ENCODE assay signal across 34 mouse cellular contexts in the genomic region with DNA sequence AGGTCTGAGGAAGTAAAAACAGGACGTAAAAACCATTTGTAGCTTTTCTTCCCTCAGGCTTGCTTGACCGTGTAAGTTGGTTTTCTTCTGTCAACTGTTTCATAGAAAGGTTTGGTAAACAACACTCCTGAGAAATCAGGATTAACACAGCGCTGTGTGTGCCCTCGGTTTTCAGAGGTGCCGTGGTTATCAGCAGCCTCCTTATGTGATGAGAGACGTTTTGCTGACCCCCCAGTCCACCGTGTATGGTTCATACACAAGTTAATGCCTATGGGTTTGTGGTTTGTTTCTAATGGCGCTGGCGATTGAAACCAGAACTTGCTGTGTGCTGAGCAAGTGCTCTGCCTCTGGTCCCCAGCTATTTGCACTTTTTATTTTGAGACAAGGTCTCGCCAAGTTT. TPM values are rescaled to one million over a fixed set of nuclear protein-coding genes. Genes with fewer than 3 reads are reported as not detected.
DNase-seq lines count a peak whose midpoint lies in the region; ATAC-seq and TF ChIP-seq lines count a peak whose summit lies in the region.
"Had no signal": no experiment of that assay in that cellular context is flagged by ENCODE, and none has a peak within 500 bp of the region (broad histone marks: within the 10 kb centered on the region; RNA-seq: fewer than 3 reads in every experiment).

No protein-coding gene starts in this region.

- H3K36me3 ChIP-seq in heart, embryonic 11.5 days (ENCODE audit: control insufficient read depth, insufficient read depth, low read length), result no peaks in the 10 kb centered on the region
- no peaks in the 10 kb centered on the region for H3K36me3 ChIP-seq in liver, embryonic 11.5 days (ENCODE audit: control insufficient read depth, insufficient read depth, low read length)
- H3K36me3 ChIP-seq in liver, embryonic 14.5 days (replicated peaks; ENCODE audit: control insufficient read depth, insufficient read depth, low read depth), result no peaks in the 10 kb centered on the region
- H3K36me3 ChIP-seq: embryonic facial prominence, embryonic 10.5 days; embryonic facial prominence, embryonic 13.5 days; forebrain, embryonic 10.5 days; heart, embryonic 13.5 days had no signal

- no peak overlapping the region for H3K4me3 ChIP-seq in heart, embryonic 11.5 days (ENCODE audit: low read depth, low read length)
- H3K4me3 ChIP-seq in liver, embryonic 11.5 days (ENCODE audit: low read depth, low read length), result no peak overlapping the region
- no peak overlapping the region for H3K4me3 ChIP-seq in liver, embryonic 14.5 days (ENCODE audit: insufficient read depth in 1 of 2, low read depth in 2 of 2, low read length in 2 of 2)
- H3K4me3 ChIP-seq: embryonic facial prominence, embryonic 10.5 days; embryonic facial prominence, embryonic 13.5 days; forebrain, embryonic 10.5 days; forebrain, embryonic 13.5 days; gastrocnemius, adult 2 months; heart, embryonic 13.5 days had no signal

- WGBS in heart, embryonic 11.5 days (ENCODE audit: insufficient replicate concordance), result 46% methylated on average over 10 of the region's 10 CpGs
- WGBS in liver, embryonic 11.5 days, result 46% methylated on average over 10 of the region's 10 CpGs
- 18% methylated on average over 10 of the region's 10 CpGs for WGBS in liver, embryonic 14.5 days (ENCODE audit: insufficient replicate concordance)

- no peak for TF ChIP-seq CTCF in liver, embryonic 14.5 days (IDR thresholded peaks at IDR 0.05; ENCODE audit: low read depth)

- no peak overlapping the region for H3K9ac ChIP-seq in heart, embryonic 11.5 days (ENCODE audit: low read depth, low read length)
- H3K9ac ChIP-seq in liver, embryonic 11.5 days (ENCODE audit: low read depth, low read length), result no peak overlapping the region
- peak overlapping the region; percentile 27; the same call in 1 of the 2 replicates for H3K9ac ChIP-seq in liver, embryonic 14.5 days (replicated peaks)
- H3K9ac ChIP-seq: embryonic facial prominence, embryonic 13.5 days; forebrain, embryonic 13.5 days; heart, embryonic 13.5 days; hindbrain, embryonic 14.5 days had no signal

- no peak overlapping the region for H3K27ac ChIP-seq in heart, embryonic 11.5 days (ENCODE audit: low read depth, low read length)
- H3K27ac ChIP-seq in liver, embryonic 11.5 days (ENCODE audit: low read depth, low read length), result no peak overlapping the region
- H3K27ac ChIP-seq in liver, embryonic 14.5 days, result no peak overlapping the region
- H3K27ac ChIP-seq: embryonic facial prominence, embryonic 10.5 days; embryonic facial prominence, embryonic 13.5 days; forebrain, embryonic 10.5 days; forebrain, embryonic 13.5 days; gastrocnemius, adult 2 months; heart, embryonic 13.5 days; hindbrain, embryonic 14.5 days; hindbrain, postnatal 0 days had no signal

- H3K27me3 ChIP-seq in heart, embryonic 11.5 days (ENCODE audit: control insufficient read depth, insufficient read depth, low read length), result peaks cover 6% of the 10 kb centered on the region; the same call in 1 of the 2 replicates
- no peaks in the 10 kb centered on the region for H3K27me3 ChIP-seq in liver, embryonic 11.5 days (replicated peaks; ENCODE audit: control insufficient read depth, insufficient read depth, low read length)
- no peaks in the 10 kb centered on the region for H3K27me3 ChIP-seq in liver, embryonic 14.5 days (ENCODE audit: control insufficient read depth, insufficient read depth, low read length)
- H3K27me3 ChIP-seq: embryonic facial prominence, embryonic 13.5 days; forebrain, embryonic 13.5 days had no signal

- peak; percentile 12 for DNase-seq in heart, adult 11 months
- no peak for DNase-seq in liver, embryonic 11.5 days (ENCODE audit: low spot score)
- DNase-seq in liver, embryonic 14.5 days (ENCODE audit: low read depth in 3 of 3, low spot score in 3 of 3), result no peak
- no peak for DNase-seq in spleen, postnatal 10 days (ENCODE audit: low spot score in 2 of 2)
- DNase-seq in kidney, postnatal 10 days, result no peak
- DNase-seq: adrenal gland, postnatal 14 days; cerebellum, adult 11 months; cerebellum, adult 2 months; cerebellum, postnatal 10 days; cerebellum, postnatal 36 days; embryo, embryonic 11 days; gastrocnemius, adult 2 months; gastrocnemius, postnatal 14 days; heart, adult 18-20 months; heart, postnatal 14 days; heart, postnatal 4 days had no signal

- no peaks in the 10 kb centered on the region for H3K9me3 ChIP-seq in heart, embryonic 11.5 days (replicated peaks; ENCODE audit: control insufficient read depth, low read length)
- no peaks in the 10 kb centered on the region for H3K9me3 ChIP-seq in liver, embryonic 11.5 days (ENCODE audit: control insufficient read depth, low read length)
- no peaks in the 10 kb centered on the region for H3K9me3 ChIP-seq in liver, embryonic 14.5 days (ENCODE audit: control insufficient read depth, low read length)
- H3K9me3 ChIP-seq: embryonic facial prominence, embryonic 10.5 days; embryonic facial prominence, embryonic 13.5 days; forebrain, embryonic 10.5 days; forebrain, embryonic 13.5 days; heart, embryonic 13.5 days had no signal

- H3K4me1 ChIP-seq in heart, embryonic 11.5 days (ENCODE audit: control insufficient read depth, insufficient read depth, low read length), result no peaks in the 10 kb centered on the region
- no peaks in the 10 kb centered on the region for H3K4me1 ChIP-seq in liver, embryonic 11.5 days (replicated peaks; ENCODE audit: control insufficient read depth, insufficient read depth, low read length)
- peaks cover 3 to 8% of the 10 kb centered on the region in 2 experiments; a peak in 3 of 4 replicates for H3K4me1 ChIP-seq in liver, embryonic 14.5 days (replicated peaks; ENCODE audit: control insufficient read depth in 2 of 2, insufficient read depth in 2 of 2, low read length in 1 of 2)
- H3K4me1 ChIP-seq: embryonic facial prominence, embryonic 10.5 days; embryonic facial prominence, embryonic 13.5 days; forebrain, embryonic 10.5 days; forebrain, embryonic 13.5 days; heart, embryonic 13.5 days had no signal

- ATAC-seq in heart, embryonic 11.5 days (replicated peaks; ENCODE audit: insufficient number of reproducible peaks, low FRiP score, low TSS enrichment), result no peak
- peak; percentile 83 for ATAC-seq in liver, embryonic 11.5 days (replicated peaks; ENCODE audit: low FRiP score)
- peak; percentile 79 for ATAC-seq in liver, embryonic 14.5 days (ENCODE audit: insufficient read depth)
- peak; percentile 74 for ATAC-seq in megakaryocyte progenitor cell, adult 5-6 weeks (replicated peaks; ENCODE audit: poor library complexity)
- ATAC-seq in inflammation-experienced regulatory T-cells, adult 6 months, result no peak
- ATAC-seq: forebrain, embryonic 13.5 days; forebrain, embryonic 16.5 days; hindbrain, postnatal 0 days; Patski had no signal

- peak; percentile 71 for TF ChIP-seq EP300 in liver, embryonic 14.5 days (IDR thresholded peaks at IDR 0.05; ENCODE audit: low read depth)

- no peak overlapping the region for H3K4me2 ChIP-seq in heart, embryonic 11.5 days
- H3K4me2 ChIP-seq in liver, embryonic 11.5 days, result peak overlapping the region; percentile 26; the same call in 1 of the 2 replicates
- peak overlapping the region; percentile 13 for H3K4me2 ChIP-seq in liver, embryonic 14.5 days (ENCODE audit: low read depth)
- H3K4me2 ChIP-seq: embryonic facial prominence, embryonic 13.5 days; forebrain, embryonic 13.5 days; heart, embryonic 13.5 days; hindbrain, embryonic 14.5 days had no signal

RNA-seq across cellular contexts. Expression of a gene that starts 15.9 kb away (rescaled TPM):
- 0.07 and 0.20 TPM in 2 replicates for polyA plus RNA-seq in heart, embryonic 11.5 days (2014; fragmentation: Nextera tagmentation; extraction: Ambion mirVana)
- polyA plus RNA-seq in liver, embryonic 11.5 days (2014; fragmentation: Nextera tagmentation; extraction: Ambion mirVana), result 0.62 and 0.87 TPM in 2 replicates
- polyA plus RNA-seq in liver, embryonic 14.5 days (2012; rRNA removed), result 0.12 and 0.26 TPM in 2 replicates
- polyA plus RNA-seq in liver, embryonic 14.5 days (2014; fragmentation: Nextera tagmentation; extraction: Ambion mirVana), result 0.39 and 0.54 TPM in 2 replicates
- 0.05 TPM in 1 of 2 replicates, not detected in the other for total RNA-seq in megakaryocyte progenitor cell, adult 5-6 weeks (2015)
- not detected in 2 replicates for total RNA-seq in megakaryocyte progenitor cell, adult 5-6 weeks (2017)
- polyA plus RNA-seq in inflammation-experienced regulatory T-cells, adult 6 months (2017; shearing (Covaris generic)), result 1 to 10 TPM in 1 of 3 experiments, under 1 TPM in 1, not detected in 1; 0.71 to 7.2 TPM
- total RNA-seq: adrenal gland, adult 18-20 months; gastrocnemius, adult 2 months; gastrocnemius, postnatal 14 days; heart, adult 18-20 months; heart, postnatal 14 days; heart, postnatal 4 days had no signal
- polyA plus RNA-seq: Patski had no signal

RNA-seq across cellular contexts. Expression of a gene that starts 52.6 kb away (rescaled TPM):
- 92.8 and 95.5 TPM in 2 replicates for polyA plus RNA-seq in heart, embryonic 11.5 days (2014; fragmentation: Nextera tagmentation; extraction: Ambion mirVana)
- 83.3 and 91.0 TPM in 2 replicates for polyA plus RNA-seq in liver, embryonic 11.5 days (2014; fragmentation: Nextera tagmentation; extraction: Ambion mirVana)
- 23.6 and 40.3 TPM in 2 replicates for polyA plus RNA-seq in liver, embryonic 14.5 days (2012; rRNA removed)
- polyA plus RNA-seq in liver, embryonic 14.5 days (2014; fragmentation: Nextera tagmentation; extraction: Ambion mirVana), result 65.5 and 72.5 TPM in 2 replicates
- total RNA-seq in megakaryocyte progenitor cell, adult 5-6 weeks (2015), result 64.4 and 70.9 TPM in 2 replicates
- 27.9 and 43.9 TPM in 2 replicates for total RNA-seq in megakaryocyte progenitor cell, adult 5-6 weeks (2017)
- polyA plus RNA-seq in inflammation-experienced regulatory T-cells, adult 6 months (2017; shearing (Covaris generic)), result 10 to 100 TPM; 26.8 to 34.5 (median 30.6) TPM

RNA-seq across cellular contexts. Expression of a gene that starts 57.3 kb away (rescaled TPM):
- polyA plus RNA-seq in heart, embryonic 11.5 days (2014; fragmentation: Nextera tagmentation; extraction: Ambion mirVana), result not detected in 2 replicates
- not detected in 2 replicates for polyA plus RNA-seq in liver, embryonic 11.5 days (2014; fragmentation: Nextera tagmentation; extraction: Ambion mirVana)
- not detected in 2 replicates for polyA plus RNA-seq in liver, embryonic 14.5 days (2012; rRNA removed)
- not detected in 2 replicates for polyA plus RNA-seq in liver, embryonic 14.5 days (2014; fragmentation: Nextera tagmentation; extraction: Ambion mirVana)
- total RNA-seq in megakaryocyte progenitor cell, adult 5-6 weeks (2015), result not detected in 2 replicates
- not detected in 2 replicates for total RNA-seq in megakaryocyte progenitor cell, adult 5-6 weeks (2017)
- not detected for polyA plus RNA-seq in inflammation-experienced regulatory T-cells, adult 6 months (2017; shearing (Covaris generic))
- total RNA-seq: adrenal gland, adult 18-20 months; adrenal gland, postnatal 14 days; adrenal gland, postnatal 4 days; gastrocnemius, adult 2 months; gastrocnemius, postnatal 14 days; gastrocnemius, postnatal 4 days; heart, adult 18-20 months; heart, postnatal 14 days; heart, postnatal 4 days; hindbrain, postnatal 0 days had no signal
- polyA plus RNA-seq: cerebellum, adult 2 months; cortical plate, adult 2 months; embryonic facial prominence, embryonic 10.5 days; embryonic facial prominence, embryonic 13.5 days; forebrain, embryonic 10.5 days; forebrain, embryonic 13.5 days; forebrain, embryonic 16.5 days; heart, embryonic 13.5 days; heart, embryonic 16.5 days; hindbrain, embryonic 11.5 days; hindbrain, embryonic 14.5 days; hindbrain, postnatal 0 days; Patski had no signal

Comparison
In these comparisons a context has a peak if more than half of its experiments do, and no peak if none do; other contexts are left out.
1. ATAC-seq: peak in liver, embryonic 11.5 days (single experiment), liver, embryonic 14.5 days (single experiment) and megakaryocyte progenitor cell, adult 5-6 weeks (single experiment); none in heart, embryonic 11.5 days (single experiment) and inflammation-experienced regulatory T-cells, adult 6 months (single experiment).